Mouse (Mus musculus): Measurements from ENCODE around the gene Cela1. TPM values are rescaled to one million over a fixed set of nuclear protein-coding genes. Genes with fewer than 3 reads are reported as not detected.

Gene Cela1
- polyA plus RNA-seq, 1 experiment from 2014 or later, result 11.0 TPM

DNA sequence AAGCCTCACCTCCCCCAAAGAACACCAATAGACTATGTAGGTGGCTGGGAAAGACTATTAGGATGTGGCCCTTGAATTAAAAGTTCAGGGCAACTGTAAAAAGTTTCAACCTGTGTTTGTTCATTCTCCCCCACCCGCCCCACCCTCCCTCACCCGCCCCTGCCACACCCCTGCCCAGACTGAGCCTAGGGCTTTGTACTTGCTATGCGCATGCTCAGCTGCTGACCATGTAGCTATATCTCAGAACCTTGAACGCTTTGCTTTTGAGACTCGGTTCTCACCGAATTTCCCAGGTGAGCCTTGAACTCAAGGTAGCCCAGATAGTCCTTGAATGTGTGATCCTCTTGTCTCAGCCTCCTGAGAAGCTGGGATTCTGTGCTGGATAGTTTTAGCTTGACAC lies 14.1 kb upstream of the Cela1 start:
- Histone ChIP-seq H3K4me3 (no peak overlapping the region), H3K27ac (no peak overlapping the region), H3K9me3 (replicated peaks) (no peaks in the 10 kb centered on the region), H3K4me1 (peaks cover 54% of the 10 kb centered on the region), H3K9ac (no peak overlapping the region), H3K36me3 (no peaks in the 10 kb centered on the region), H3K27me3 (replicated peaks) (peaks cover 24% of the 10 kb centered on the region), H3K4me2 (peak overlapping the region; percentile 16)
- whole genome bisulfite sequencing (ENCODE audit: insufficient replicate concordance), result 40% methylated on average over 6 of the region's 6 CpGs
- no peak for ATAC-seq

DNA sequence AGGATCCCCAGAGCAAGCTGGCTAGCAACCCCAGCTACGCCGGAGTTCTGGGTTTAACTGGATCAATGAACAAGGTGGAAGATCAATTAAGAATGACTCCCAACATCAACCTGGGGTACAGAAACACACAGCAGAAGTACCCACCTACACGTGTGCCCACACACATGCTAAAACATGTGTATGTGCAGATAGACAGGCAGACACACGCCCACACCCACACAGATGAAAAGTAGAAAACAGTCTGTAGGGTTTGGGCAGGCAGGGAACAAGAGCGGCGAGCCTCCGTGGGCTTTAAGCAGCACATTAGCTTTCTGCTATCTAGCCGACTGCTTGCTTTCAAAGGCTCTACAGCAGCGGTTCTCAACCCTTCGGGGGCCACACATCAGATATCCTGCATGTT lies 13.4 kb upstream of the Cela1 start:
- 25% methylated on average over 10 of the region's 10 CpGs for WGBS (ENCODE audit: insufficient replicate concordance)
- Histone ChIP-seq H3K4me1 (peaks cover 47% of the 10 kb centered on the region), H3K9ac (no peak overlapping the region), H3K27ac (no peak overlapping the region; the same call in 1 of the 2 replicates), H3K9me3 (replicated peaks) (no peaks in the 10 kb centered on the region), H3K4me3 (no peak overlapping the region), H3K36me3 (no peaks in the 10 kb centered on the region), H3K4me2 (peak overlapping the region; percentile 16), H3K27me3 (replicated peaks) (peaks cover 24% of the 10 kb centered on the region)
- ATAC-seq, result no peak

DNA sequence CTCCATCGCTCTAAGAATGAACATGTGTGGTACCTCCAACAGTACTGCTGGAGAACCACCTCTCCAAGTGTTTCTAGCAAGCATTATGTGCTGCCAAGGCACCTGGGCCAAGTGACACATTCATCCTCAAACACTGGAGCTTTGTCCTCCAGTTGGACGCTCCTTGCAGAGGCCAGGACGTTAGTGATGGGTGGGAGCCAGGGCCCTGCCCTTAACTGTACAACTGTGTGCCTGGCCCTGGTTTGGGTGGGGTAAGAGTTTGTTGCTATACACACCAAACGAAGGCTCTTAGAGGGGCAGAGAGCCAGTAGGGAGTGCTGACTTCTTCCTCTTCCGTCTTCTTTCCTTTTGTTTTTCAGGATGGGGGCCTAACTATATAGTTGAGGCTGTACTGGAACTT lies 12.7 kb upstream of the Cela1 start:
- H3K4me2 ChIP-seq, result no peak overlapping the region
- H3K27me3 ChIP-seq (replicated peaks), result peaks cover 24% of the 10 kb centered on the region

DNA sequence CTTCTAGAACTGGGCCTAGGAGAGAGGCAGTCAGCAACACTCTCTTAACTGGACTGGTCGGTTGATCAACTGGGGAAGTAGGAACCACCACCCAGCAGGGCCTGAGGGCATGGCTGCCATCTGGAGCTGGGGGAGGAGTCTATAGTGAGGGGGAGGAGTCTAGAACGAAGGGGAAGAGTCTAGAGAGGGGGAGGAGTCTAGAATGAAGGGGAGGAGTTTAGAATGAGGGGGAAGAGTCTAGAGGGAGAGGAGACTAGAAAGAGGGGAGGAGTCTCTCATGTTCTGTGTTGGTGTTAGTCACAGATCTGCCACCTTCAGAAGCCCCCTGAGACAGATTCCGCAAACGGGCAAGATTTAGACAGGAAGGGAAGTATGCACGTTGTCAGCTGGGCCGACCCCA lies 11.7 kb upstream of the Cela1 start:
- H3K36me3 ChIP-seq, result no peaks in the 10 kb centered on the region
- WGBS (ENCODE audit: insufficient replicate concordance), result 43% methylated on average over 6 of the region's 6 CpGs
- ATAC-seq, result peak; percentile 45; the same call in 1 of the 2 replicates
- H3K4me3 ChIP-seq, result no peak overlapping the region
- H3K9ac ChIP-seq, result no peak overlapping the region
- H3K9me3 ChIP-seq (replicated peaks), result no peaks in the 10 kb centered on the region
- peaks cover 43% of the 10 kb centered on the region for H3K4me1 ChIP-seq
- no peak overlapping the region; the same call in 1 of the 2 replicates for H3K27ac ChIP-seq
- peaks cover 20% of the 10 kb centered on the region for H3K27me3 ChIP-seq (replicated peaks)
- H3K4me2 ChIP-seq, result no peak overlapping the region

More for the DNA sequence above, 12.7 kb upstream of the Cela1 start:
- Histone ChIP-seq H3K36me3 (no peaks in the 10 kb centered on the region), H3K4me1 (peaks cover 44% of the 10 kb centered on the region), H3K27ac (no peak overlapping the region), H3K9ac (no peak overlapping the region), H3K9me3 (replicated peaks) (no peaks in the 10 kb centered on the region), H3K4me3 (no peak overlapping the region)
- 45% methylated on average over 5 of the region's 5 CpGs for WGBS (ENCODE audit: insufficient replicate concordance)
- no peak for ATAC-seq

DNA sequence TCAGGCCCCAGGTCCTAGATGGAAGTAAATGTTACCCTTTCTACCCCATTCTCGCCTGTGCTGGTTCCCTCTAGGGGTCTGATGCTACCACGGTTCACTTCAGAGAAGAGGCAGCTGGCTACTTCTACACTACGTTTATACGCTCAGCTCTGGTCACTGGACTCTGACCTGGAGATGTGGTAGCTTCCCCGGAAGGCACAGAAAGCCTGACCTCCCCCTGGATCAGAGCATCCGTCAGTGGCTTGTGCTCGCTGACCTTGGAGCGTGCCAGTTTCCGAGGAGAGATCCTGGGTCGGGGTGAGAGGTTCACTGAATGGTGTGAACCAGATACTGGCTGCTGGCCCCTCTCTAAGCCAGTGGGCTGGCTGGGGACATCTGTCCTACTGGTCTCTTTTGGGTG lies 10.4 kb upstream of the Cela1 start:
- ATAC-seq, result no peak
- Histone ChIP-seq H3K4me1 (peaks cover 36% of the 10 kb centered on the region), H3K4me3 (no peak overlapping the region), H3K36me3 (no peaks in the 10 kb centered on the region), H3K27ac (no peak overlapping the region), H3K9ac (no peak overlapping the region), H3K9me3 (replicated peaks) (no peaks in the 10 kb centered on the region), H3K27me3 (replicated peaks) (peaks cover 7% of the 10 kb centered on the region), H3K4me2 (no peak overlapping the region)
- 70% methylated on average over 10 of the region's 10 CpGs for WGBS (ENCODE audit: insufficient replicate concordance)

DNA sequence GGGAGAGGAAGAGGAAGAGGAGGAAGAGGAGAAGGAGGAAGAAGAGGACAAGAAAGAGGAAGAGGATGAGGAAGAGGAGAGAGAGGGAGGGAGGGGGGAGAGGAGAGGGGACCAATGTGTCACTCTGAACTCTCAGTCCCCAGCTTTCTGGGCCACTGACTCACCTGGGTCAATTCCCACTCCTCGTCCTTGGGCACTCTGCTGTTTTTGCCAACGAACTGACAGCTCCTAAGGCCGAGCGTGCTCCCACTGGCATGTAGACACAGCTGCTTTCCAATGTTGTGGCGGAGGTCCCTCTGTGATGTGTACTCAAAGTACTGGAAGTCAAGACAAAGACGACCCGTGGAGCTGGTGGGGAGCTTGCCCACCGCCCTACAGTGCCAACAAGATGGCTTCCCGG lies 6.7 kb upstream of the Cela1 start:
- Histone ChIP-seq H3K27me3 (replicated peaks) (peaks cover 4% of the 10 kb centered on the region; the same call in 1 of the 2 replicates), H3K36me3 (no peaks in the 10 kb centered on the region), H3K4me2 (no peak overlapping the region), H3K27ac (no peak overlapping the region), H3K4me1 (peaks cover 3% of the 10 kb centered on the region; the same call in 1 of the 2 replicates), H3K9me3 (replicated peaks) (peaks cover 10% of the 10 kb centered on the region; the same call in 1 of the 2 replicates), H3K9ac (no peak overlapping the region), H3K4me3 (no peak overlapping the region)
- WGBS (ENCODE audit: insufficient replicate concordance), result 75% methylated on average over 9 of the region's 9 CpGs
- ATAC-seq, result no peak

DNA sequence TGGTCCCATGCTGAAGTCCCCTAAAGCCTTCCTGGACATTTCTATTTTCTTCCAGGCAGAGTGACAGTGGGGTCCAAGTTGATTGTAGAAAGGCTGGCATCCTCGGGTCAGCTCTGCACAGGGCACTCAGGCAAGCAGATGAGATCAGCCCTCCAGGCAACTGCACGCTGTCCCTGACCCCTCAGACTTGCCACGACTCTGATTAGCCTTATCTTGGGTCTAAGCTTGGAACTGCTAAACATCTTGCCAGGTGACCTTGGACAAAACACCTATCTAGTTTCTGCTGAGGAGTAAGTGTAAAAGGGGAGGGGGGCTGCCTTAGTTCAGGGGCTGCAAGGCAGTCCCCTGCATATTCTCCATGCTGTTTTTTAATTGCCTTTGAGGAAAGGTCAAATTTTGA lies 4.3 kb upstream of the Cela1 start:
- no peak overlapping the region for H3K27ac ChIP-seq
- peaks cover 11% of the 10 kb centered on the region for H3K4me1 ChIP-seq
- H3K4me3 ChIP-seq, result no peak overlapping the region
- ATAC-seq, result no peak
- H3K9ac ChIP-seq, result no peak overlapping the region
- H3K4me2 ChIP-seq, result no peak overlapping the region
- 0 out of 2 replicates have a peak, but pooled peaks cover 6% of the 10 kb centered on the region for H3K27me3 ChIP-seq (replicated peaks)
- H3K9me3 ChIP-seq (replicated peaks), result peaks cover 10% of the 10 kb centered on the region; the same call in 1 of the 2 replicates
- WGBS (ENCODE audit: insufficient replicate concordance), result 26% methylated on average over 3 of the region's 3 CpGs
- H3K36me3 ChIP-seq, result no peaks in the 10 kb centered on the region

DNA sequence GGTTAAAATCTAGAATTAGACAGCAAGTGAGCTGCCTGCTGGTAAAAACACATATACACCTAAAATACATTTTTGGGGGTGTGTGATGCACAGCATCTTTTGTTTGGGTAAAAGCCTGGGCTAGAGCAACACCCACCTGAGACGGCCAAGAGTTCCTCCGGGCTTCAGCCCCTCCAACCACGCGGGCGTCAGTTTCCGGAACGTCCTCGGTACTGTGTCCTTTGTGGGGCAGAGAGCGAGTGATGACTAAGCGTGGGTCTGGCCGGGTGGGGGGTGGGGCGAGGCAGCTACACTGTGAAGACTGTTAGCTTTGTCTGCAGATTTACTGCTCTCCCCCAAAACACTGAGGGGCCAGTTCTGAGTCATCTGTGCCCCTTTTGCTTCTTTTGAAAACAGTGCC lies 732 bp downstream of the Cela1 start:
- no peak for ATAC-seq
- peaks cover 10% of the 10 kb centered on the region; the same call in 1 of the 2 replicates for H3K9me3 ChIP-seq (replicated peaks)
- no peaks in the 10 kb centered on the region for H3K36me3 ChIP-seq
- peak overlapping the region; percentile 56; the same call in 1 of the 2 replicates for H3K27ac ChIP-seq
- WGBS (ENCODE audit: insufficient replicate concordance), result 13% methylated on average over 12 of the region's 12 CpGs
- peak overlapping the region; percentile 14; the same call in 1 of the 2 replicates for H3K9ac ChIP-seq
- H3K4me2 ChIP-seq, result peak overlapping the region; percentile 45
- no peak overlapping the region for H3K4me3 ChIP-seq
- peaks cover 52% of the 10 kb centered on the region for H3K4me1 ChIP-seq
- H3K27me3 ChIP-seq (replicated peaks), result 0 out of 2 replicates have a peak, but pooled peaks cover 9% of the 10 kb centered on the region

DNA sequence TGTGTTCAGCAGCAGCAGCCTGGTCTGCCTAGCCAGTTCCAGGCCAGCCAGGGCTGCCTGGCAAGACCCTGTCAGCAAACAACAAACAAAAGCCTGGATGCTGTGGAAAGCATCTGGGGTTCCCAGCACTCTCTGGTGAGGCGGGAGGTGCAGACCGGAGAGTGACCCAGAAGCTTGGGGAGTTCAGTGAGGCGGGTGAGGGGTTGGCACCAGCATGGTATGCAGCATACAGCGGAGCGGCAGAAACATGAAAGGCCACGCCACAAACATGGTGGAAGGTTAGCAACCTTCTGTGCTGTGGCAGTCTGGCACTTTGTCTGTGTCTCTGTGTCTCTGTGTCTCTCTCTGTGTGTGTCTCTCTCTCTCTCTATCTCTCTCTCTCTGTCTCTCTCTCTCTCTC lies 1.3 kb downstream of the Cela1 start:
- Histone ChIP-seq H3K4me3 (no peak overlapping the region), H3K36me3 (no peaks in the 10 kb centered on the region), H3K4me1 (peaks cover 52% of the 10 kb centered on the region), H3K27ac (peak overlapping the region; percentile 56), H3K4me2 (peak overlapping the region; percentile 45), H3K9me3 (replicated peaks) (peaks cover 10% of the 10 kb centered on the region; the same call in 1 of the 2 replicates), H3K9ac (peak overlapping the region; percentile 14; the same call in 1 of the 2 replicates), H3K27me3 (replicated peaks) (0 out of 2 replicates have a peak, but pooled peaks cover 9% of the 10 kb centered on the region)
- 81% methylated on average over 6 of the region's 6 CpGs for WGBS (ENCODE audit: insufficient replicate concordance)
- no peak for ATAC-seq

DNA sequence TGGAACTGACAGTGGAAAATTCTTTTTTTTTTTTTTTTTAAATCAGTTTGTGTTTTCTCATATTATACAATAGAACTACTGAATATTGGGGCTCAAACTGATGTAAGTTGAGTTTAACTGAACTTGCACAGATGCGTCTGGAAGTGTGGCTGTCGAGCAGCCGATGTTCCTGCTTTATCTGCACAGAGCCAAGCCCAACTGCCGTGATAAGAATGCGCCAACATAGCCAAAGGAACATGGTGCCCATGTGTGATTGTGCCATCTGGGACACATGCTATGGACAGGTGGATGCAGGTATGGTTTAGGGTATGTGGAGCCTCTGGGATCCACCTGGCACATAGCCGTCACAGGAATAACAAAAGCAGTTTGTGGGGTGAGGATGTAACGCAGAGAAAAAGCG lies 1.9 kb downstream of the Cela1 start:
- WGBS (ENCODE audit: insufficient replicate concordance), result 37% methylated on average over 8 of the region's 8 CpGs
- Histone ChIP-seq H3K27ac (peak overlapping the region; percentile 56; the same call in 1 of the 2 replicates), H3K4me3 (no peak overlapping the region), H3K9me3 (replicated peaks) (peaks cover 9% of the 10 kb centered on the region; the same call in 1 of the 2 replicates), H3K27me3 (replicated peaks) (0 out of 2 replicates have a peak, but pooled peaks cover 9% of the 10 kb centered on the region), H3K9ac (no peak overlapping the region), H3K4me2 (peak overlapping the region; percentile 46), H3K4me1 (peaks cover 58% of the 10 kb centered on the region), H3K36me3 (no peaks in the 10 kb centered on the region)
- ATAC-seq, result peak; percentile 65

DNA sequence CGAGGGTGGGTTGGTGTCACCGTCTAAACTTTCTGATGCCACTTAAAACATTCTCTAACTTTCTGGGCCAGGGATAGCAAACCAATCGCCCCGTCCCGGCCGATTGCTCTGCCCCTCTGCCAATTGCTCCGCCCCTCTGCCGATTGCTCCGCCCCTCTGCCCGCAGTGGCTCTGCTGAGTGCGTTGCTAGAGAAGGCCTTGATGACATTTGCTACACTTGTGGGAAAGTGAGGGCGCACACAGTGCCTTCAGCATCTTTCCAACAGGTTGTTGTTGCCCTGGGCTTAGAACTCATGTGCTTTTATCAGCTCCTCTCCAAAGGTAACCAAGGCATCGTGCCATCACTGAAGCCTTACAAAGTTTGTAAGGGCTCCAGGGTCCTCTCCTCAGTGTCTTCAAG lies 2.5 kb downstream of the Cela1 start:
- Histone ChIP-seq H3K27me3 (replicated peaks) (0 out of 2 replicates have a peak, but pooled peaks cover 9% of the 10 kb centered on the region), H3K4me1 (peaks cover 64% of the 10 kb centered on the region), H3K4me2 (peak overlapping the region; percentile 46), H3K9ac (no peak overlapping the region), H3K4me3 (no peak overlapping the region; the same call in 1 of the 2 replicates), H3K36me3 (no peaks in the 10 kb centered on the region), H3K27ac (0 out of 2 replicates have a peak overlapping the region, but pooled peaks have one; percentile 31), H3K9me3 (replicated peaks) (peaks cover 3% of the 10 kb centered on the region; the same call in 1 of the 2 replicates)
- WGBS (ENCODE audit: insufficient replicate concordance), result 21% methylated on average over 13 of the region's 13 CpGs
- peak; percentile 46 for ATAC-seq

DNA sequence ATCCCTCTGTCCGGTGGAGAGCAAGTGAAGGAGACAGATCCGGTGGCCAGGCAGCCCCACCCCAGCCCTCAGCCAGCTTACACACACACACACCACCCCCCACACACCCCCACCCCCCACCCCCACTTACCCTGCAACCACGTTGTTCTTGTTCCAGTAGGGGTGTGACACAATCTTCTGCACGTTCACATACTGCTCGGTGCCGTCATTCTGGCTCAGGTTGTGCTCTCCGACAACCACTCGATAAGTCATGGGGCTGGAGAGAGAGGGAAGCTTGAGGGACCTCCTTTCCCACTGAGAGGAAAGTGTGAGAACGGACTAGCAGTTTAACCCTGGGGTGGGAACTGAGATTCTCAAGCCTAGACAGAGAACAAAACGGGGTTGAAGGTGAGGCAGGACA lies 3.3 kb downstream of the Cela1 start:
- no peak for ATAC-seq
- H3K4me3 ChIP-seq, result no peak overlapping the region
- H3K4me1 ChIP-seq, result peaks cover 71% of the 10 kb centered on the region
- H3K36me3 ChIP-seq, result no peaks in the 10 kb centered on the region
- peak overlapping the region; percentile 4; the same call in 1 of the 2 replicates for H3K9ac ChIP-seq
- WGBS (ENCODE audit: insufficient replicate concordance), result 57% methylated on average over 10 of the region's 10 CpGs
- peak overlapping the region; percentile 46 for H3K4me2 ChIP-seq
- no peaks in the 10 kb centered on the region for H3K9me3 ChIP-seq (replicated peaks)
- H3K27me3 ChIP-seq (replicated peaks), result 0 out of 2 replicates have a peak, but pooled peaks cover 9% of the 10 kb centered on the region
- no peak overlapping the region for H3K27ac ChIP-seq

Measured in liver, embryonic 12.5 days (tissue).